Mouse (Mus musculus): ENCODE data around the gene Nucb1. TPM values are rescaled to one million over a fixed set of nuclear protein-coding genes. Genes with fewer than 3 reads are reported as not detected.

Nucb1 gene
- polyA plus RNA-seq, 1 experiment, result 66.6 TPM

DNA sequence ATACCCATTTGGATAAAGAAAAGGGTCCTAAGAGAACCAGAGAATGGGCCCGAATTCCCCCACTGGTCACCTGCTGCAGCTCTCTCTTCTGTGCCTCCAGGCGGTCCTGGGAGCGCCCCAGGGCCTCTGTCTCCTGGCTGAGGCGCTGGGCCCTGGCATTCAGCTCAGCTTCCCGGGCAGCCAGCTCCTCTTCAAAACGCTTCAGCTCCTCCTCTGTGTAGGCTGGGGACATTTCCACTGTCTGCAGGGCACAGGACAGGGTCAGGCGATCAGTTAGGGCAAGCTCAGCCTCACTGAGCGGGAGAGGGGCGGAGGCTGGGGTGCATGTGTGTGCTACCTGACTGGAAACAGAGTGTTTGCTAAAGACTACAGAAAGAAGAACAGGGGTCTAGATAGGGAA lies 15.7 kb downstream of the Nucb1 start:
- H3K9me3 ChIP-seq (ENCODE audit: control insufficient read depth, low read length), result no peaks in the 10 kb centered on the region
- TF ChIP-seq TAL1 (IDR thresholded peaks at IDR 0.05; ENCODE audit: low read length), result no peak
- no peak for TF ChIP-seq GATA1 (IDR thresholded peaks at IDR 0.05; ENCODE audit: low read length)
- H3K4me1 ChIP-seq (ENCODE audit: control insufficient read depth), result peaks cover 50% of the 10 kb centered on the region
- H3K4me3 ChIP-seq (replicated peaks), result no peak overlapping the region
- peaks cover 80% of the 10 kb centered on the region for H3K36me3 ChIP-seq (ENCODE audit: control insufficient read depth)
- H3K27me3 ChIP-seq (ENCODE audit: control insufficient read depth), result no peaks in the 10 kb centered on the region

- Histone ChIP-seq H3K36me3 (ENCODE audit: control insufficient read depth) (peaks cover 64% of the 10 kb centered on the region), H3K4me3 (replicated peaks) (no peak overlapping the region), H3K9me3 (ENCODE audit: control insufficient read depth, low read length) (no peaks in the 10 kb centered on the region), H3K27me3 (ENCODE audit: control insufficient read depth) (no peaks in the 10 kb centered on the region), H3K4me1 (ENCODE audit: control insufficient read depth) (peaks cover 66% of the 10 kb centered on the region)
- no peak for TF ChIP-seq GATA1 (IDR thresholded peaks at IDR 0.05; ENCODE audit: low read length)
- no peak for TF ChIP-seq TAL1 (IDR thresholded peaks at IDR 0.05; ENCODE audit: low read length)
These were observed 17.3 kb downstream of the Nucb1 start for GRCm38 (mm10) chr7:45492951-45493350.

GRCm38 (mm10) chr7:45492225-45492844 lies 17.9 kb downstream of the Nucb1 start:
- Histone ChIP-seq H3K27me3 (ENCODE audit: control insufficient read depth) (no peaks in the 10 kb centered on the region), H3K4me3 (replicated peaks) (no peak overlapping the region), H3K4me1 (ENCODE audit: control insufficient read depth) (peaks cover 72% of the 10 kb centered on the region), H3K9me3 (ENCODE audit: control insufficient read depth, low read length) (no peaks in the 10 kb centered on the region), H3K36me3 (ENCODE audit: control insufficient read depth) (peaks cover 58% of the 10 kb centered on the region)
- TF ChIP-seq GATA1 (IDR thresholded peaks at IDR 0.05; ENCODE audit: low read length) (no peak), TAL1 (IDR thresholded peaks at IDR 0.05; ENCODE audit: low read length) (no peak)

GRCm38 (mm10) chr7:45491264-45491663 lies 18.9 kb downstream of the Nucb1 start:
- Histone ChIP-seq H3K4me3 (replicated peaks) (no peak overlapping the region), H3K4me1 (ENCODE audit: control insufficient read depth) (peaks cover 82% of the 10 kb centered on the region), H3K36me3 (ENCODE audit: control insufficient read depth) (peaks cover 47% of the 10 kb centered on the region), H3K27me3 (ENCODE audit: control insufficient read depth) (no peaks in the 10 kb centered on the region), H3K9me3 (ENCODE audit: control insufficient read depth, low read length) (no peaks in the 10 kb centered on the region)
- no peak for TF ChIP-seq TAL1 (IDR thresholded peaks at IDR 0.05; ENCODE audit: low read length)
- TF ChIP-seq GATA1 (IDR thresholded peaks at IDR 0.05; ENCODE audit: low read length), result no peak

- TF ChIP-seq GATA1 (IDR thresholded peaks at IDR 0.05; ENCODE audit: low read length), result no peak
- TF ChIP-seq TAL1 (IDR thresholded peaks at IDR 0.05; ENCODE audit: low read length), result no peak
- Histone ChIP-seq H3K9me3 (ENCODE audit: control insufficient read depth, low read length) (no peaks in the 10 kb centered on the region), H3K27me3 (ENCODE audit: control insufficient read depth) (no peaks in the 10 kb centered on the region), H3K4me3 (replicated peaks) (no peak overlapping the region), H3K36me3 (ENCODE audit: control insufficient read depth) (peaks cover 43% of the 10 kb centered on the region), H3K4me1 (ENCODE audit: control insufficient read depth) (peaks cover 87% of the 10 kb centered on the region)
These were observed 19.4 kb downstream of the Nucb1 start for GRCm38 (mm10) chr7:45490822-45491221.

DNA sequence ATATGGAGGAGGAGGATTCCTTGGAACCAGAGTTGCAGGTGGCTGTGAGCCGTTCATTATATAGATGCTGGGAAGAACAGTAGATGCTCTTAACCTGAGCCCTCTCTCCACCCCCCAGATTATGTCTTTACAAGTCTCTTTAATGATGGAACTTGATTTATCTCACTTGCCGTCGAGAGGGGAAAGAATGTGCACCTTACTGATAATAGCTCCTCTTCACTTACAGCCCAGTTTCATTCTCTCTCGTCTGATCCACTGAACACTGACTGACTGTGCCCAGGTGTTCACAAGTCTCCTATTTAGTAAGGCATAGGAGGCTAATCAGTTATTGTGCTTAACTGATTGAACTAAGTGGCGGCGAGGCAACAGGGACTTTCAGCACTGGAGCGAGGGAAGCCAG lies 20.6 kb downstream of the Nucb1 start:
- peaks cover 82% of the 10 kb centered on the region for H3K4me1 ChIP-seq (ENCODE audit: control insufficient read depth)
- peaks cover 31% of the 10 kb centered on the region for H3K36me3 ChIP-seq (ENCODE audit: control insufficient read depth)
- H3K4me3 ChIP-seq (replicated peaks), result peak overlapping the region; percentile 4
- H3K27me3 ChIP-seq (ENCODE audit: control insufficient read depth), result no peaks in the 10 kb centered on the region
- TF ChIP-seq TAL1 (IDR thresholded peaks at IDR 0.05; ENCODE audit: low read length) (peak; percentile 64; the same call in 2 of the 3 replicates), GATA1 (IDR thresholded peaks at IDR 0.05; ENCODE audit: low read length) (no peak)
- no peaks in the 10 kb centered on the region for H3K9me3 ChIP-seq (ENCODE audit: control insufficient read depth, low read length)

DNA sequence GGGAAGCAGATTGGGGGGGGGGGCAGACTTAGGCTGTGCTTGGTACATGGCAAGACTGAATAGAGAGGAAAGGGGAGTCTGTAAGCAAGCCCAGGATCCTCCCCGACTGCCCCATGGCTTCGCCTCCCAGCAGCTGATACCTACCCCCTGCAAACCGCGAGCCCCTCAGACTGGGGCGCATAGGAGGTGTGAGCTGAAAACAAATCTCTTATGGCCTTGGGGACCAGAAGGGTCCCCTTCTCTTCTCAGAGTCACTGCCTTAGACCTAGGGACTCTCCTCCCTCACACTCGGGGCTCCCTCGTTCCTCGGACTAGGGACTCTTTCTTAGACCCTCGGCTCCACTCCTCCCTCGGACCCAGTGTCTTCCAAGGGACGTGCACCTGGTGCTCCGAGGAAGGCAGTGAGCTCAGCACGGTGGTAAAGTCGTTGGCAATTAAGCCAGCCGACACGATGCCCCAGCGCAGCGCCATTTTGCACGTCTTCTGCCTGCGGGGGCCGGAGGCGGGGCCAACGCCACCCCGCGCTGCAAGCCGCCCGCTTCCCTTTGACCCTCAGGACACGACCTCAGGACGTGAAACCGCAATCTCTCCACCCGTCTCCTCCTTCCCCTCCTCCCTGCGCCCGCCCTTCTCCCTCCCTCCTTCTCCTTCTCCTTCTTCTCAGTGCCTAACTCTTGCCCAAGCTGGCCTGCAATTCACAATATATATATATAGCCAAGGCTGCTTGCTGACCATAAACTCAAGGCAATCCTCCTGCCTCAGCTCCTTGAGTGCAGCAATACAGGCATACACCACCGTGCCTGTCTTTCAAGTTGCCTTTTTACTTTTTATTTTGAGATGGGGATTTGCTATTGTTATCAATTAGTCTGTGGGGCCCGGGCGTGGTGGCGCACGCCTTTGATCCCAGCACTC lies 21.7 kb downstream of the Nucb1 start, which contains the start of gene Dhdh:
Gene Dhdh (minus strand): TSS at position 513 of the 912 bp plus-strand sequence.
- TF ChIP-seq TAL1 (IDR thresholded peaks at IDR 0.05; ENCODE audit: low read length) (no peak), GATA1 (IDR thresholded peaks at IDR 0.05; ENCODE audit: low read length) (no peak)
- no peaks in the 10 kb centered on the region for H3K27me3 ChIP-seq (ENCODE audit: control insufficient read depth)
- H3K36me3 ChIP-seq (ENCODE audit: control insufficient read depth), result peaks cover 20% of the 10 kb centered on the region
- H3K4me1 ChIP-seq (ENCODE audit: control insufficient read depth), result peaks cover 75% of the 10 kb centered on the region
- peak within 1 kb of the TSS; percentile 69 for H3K4me3 ChIP-seq (replicated peaks)
- no peaks in the 10 kb centered on the region for H3K9me3 ChIP-seq (ENCODE audit: control insufficient read depth, low read length)

- peaks cover 14% of the 10 kb centered on the region for H3K36me3 ChIP-seq (ENCODE audit: control insufficient read depth)
- H3K4me3 ChIP-seq (replicated peaks), result peak overlapping the region; percentile 69
- TF ChIP-seq GATA1 (IDR thresholded peaks at IDR 0.05; ENCODE audit: low read length), result no peak
- TF ChIP-seq TAL1 (IDR thresholded peaks at IDR 0.05; ENCODE audit: low read length), result no peak
- no peaks in the 10 kb centered on the region for H3K27me3 ChIP-seq (ENCODE audit: control insufficient read depth)
- no peaks in the 10 kb centered on the region for H3K9me3 ChIP-seq (ENCODE audit: control insufficient read depth, low read length)
- peaks cover 69% of the 10 kb centered on the region for H3K4me1 ChIP-seq (ENCODE audit: control insufficient read depth)
These were observed 22.3 kb downstream of the Nucb1 start for GRCm38 (mm10) chr7:45487861-45488292.

DNA sequence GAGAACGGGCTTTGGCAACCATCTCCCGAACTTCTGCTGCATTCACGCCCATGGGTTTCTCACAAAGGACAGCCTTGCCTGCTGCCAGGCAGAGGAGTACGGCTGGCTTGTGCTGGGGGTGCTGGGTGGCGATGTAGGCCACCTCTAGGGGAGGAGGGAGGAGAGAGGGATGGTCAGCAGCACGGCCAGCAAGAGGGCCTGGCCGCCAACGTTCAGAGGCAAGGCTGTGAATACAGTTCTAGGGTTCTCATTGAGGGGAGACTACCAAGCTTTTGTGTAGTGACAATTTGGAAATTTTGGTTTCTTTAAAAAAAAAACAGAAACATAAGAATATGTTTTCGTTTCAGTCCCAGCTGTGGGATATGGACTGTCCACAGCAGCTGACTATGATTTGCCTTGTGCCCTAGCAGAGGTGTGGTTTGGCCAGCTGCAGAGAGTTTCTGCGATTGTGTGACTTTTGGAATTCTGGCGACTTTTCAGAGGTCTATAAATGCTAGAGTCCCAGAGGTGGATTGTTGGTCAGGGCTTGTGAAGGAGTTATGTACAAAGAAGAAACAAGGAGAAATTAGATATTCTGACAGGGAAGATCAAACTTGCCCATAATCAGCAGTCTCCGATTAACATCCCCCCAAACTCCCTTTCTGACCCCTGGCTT lies 23.3 kb downstream of the Nucb1 start, which contains the start of gene Gm45808:
Gene Gm45808 (minus strand): TSS at position 51 of the 655 bp plus-strand sequence.
- no peak for TF ChIP-seq TAL1 (IDR thresholded peaks at IDR 0.05; ENCODE audit: low read length)
- no peak for TF ChIP-seq GATA1 (IDR thresholded peaks at IDR 0.05; ENCODE audit: low read length)
- Histone ChIP-seq H3K27me3 (ENCODE audit: control insufficient read depth) (no peaks in the 10 kb centered on the region), H3K9me3 (ENCODE audit: control insufficient read depth, low read length) (no peaks in the 10 kb centered on the region), H3K4me3 (replicated peaks) (no peak within 1 kb of the TSS), H3K4me1 (ENCODE audit: control insufficient read depth) (peaks cover 68% of the 10 kb centered on the region), H3K36me3 (ENCODE audit: control insufficient read depth) (peaks cover 4% of the 10 kb centered on the region)

Measured in erythroblast, embryonic 14.5 days (primary cell).